Mouse (Mus musculus) kidney, embryonic 14.5 days (tissue): Measurements from ENCODE around the gene Xab2. TPM values are rescaled to one million over a fixed set of nuclear protein-coding genes. Genes with fewer than 3 reads are reported as not detected.

Source experiments
- ATAC-seq: fragments of 200-750 bp; cut with Nextera tagmentation; 2 replicates; pipeline ENCODE4 v1.8.0; 2017; ENCODE audit warnings: moderate number of reproducible peaks, mild to moderate bottlenecking, moderate TSS enrichment, moderate library complexity; ENCODE audit not compliant: low FRiP score, low TSS enrichment
- H3K27ac ChIP-seq: fragments of 300-500 bp; sonication (generic); 2 replicates; pipeline ENCODE4 v1.5.1; 2014; ENCODE audit warnings: low read depth, mild to moderate bottlenecking, low read length, moderate library complexity, mixed read lengths
- H3K27me3 ChIP-seq: fragments of 300-500 bp; sonication (generic); 2 replicates; pipeline ENCODE4 v1.6.1; 2014; ENCODE audit warnings: mild to moderate bottlenecking, low read length; ENCODE audit not compliant: control insufficient read depth, insufficient read depth
- H3K36me3 ChIP-seq: fragments of 300-500 bp; sonication (generic); 2 replicates; pipeline ENCODE4 v1.6.1; 2014; ENCODE audit warnings: low read length, mixed read lengths; ENCODE audit not compliant: control insufficient read depth, insufficient read depth
- H3K4me1 ChIP-seq: fragments of 300-500 bp; sonication (generic); 2 replicates; pipeline ENCODE4 v1.6.1; 2014; ENCODE audit warnings: low read length, mixed read lengths; ENCODE audit not compliant: control insufficient read depth, insufficient read depth
- H3K4me2 ChIP-seq: fragments of 300-500 bp; sonication (generic); replicated peaks from 2 replicates; pipeline ENCODE4 v1.6.1; 2014; ENCODE audit warnings: low read depth, mild to moderate bottlenecking, low read length
- H3K4me3 ChIP-seq: fragments of 300-500 bp; sonication (generic); 2 replicates; pipeline ENCODE4 v1.5.1; 2014; ENCODE audit warnings: mild to moderate bottlenecking, low read length
- H3K9ac ChIP-seq: fragments of 300-500 bp; sonication (generic); 2 replicates; pipeline ENCODE4 v1.6.1; 2014; ENCODE audit warnings: low read depth, mild to moderate bottlenecking, low read length, moderate library complexity
- H3K9me3 ChIP-seq: fragments of 300-500 bp; sonication (generic); 2 replicates; pipeline ENCODE4 v1.6.1; 2016; ENCODE audit warnings: low read length; ENCODE audit not compliant: control insufficient read depth
- WGBS: fragments of 180-500 bp; shearing (Covaris S2); extraction: QIAGEN DNeasy Blood & Tissue Kit; methylation state at CpG from one replicate; pipeline ENCODE4 v1.1.7; 2014; 5-methylcytosine and 5-hydroxymethylcytosine counted together
- polyA plus RNA-seq: library from polyadenylated mRNA; unstranded; fragments of >200 nt; fragmentation: Nextera tagmentation; extraction: Ambion mirVana; gene quantifications from 2 replicates; pipeline ENCODE4 v1.2.1, GENCODE M21; 2014

Xab2 gene
- polyA plus RNA-seq, 1 experiment from 2014 or later, result 67.7 TPM

DNA sequence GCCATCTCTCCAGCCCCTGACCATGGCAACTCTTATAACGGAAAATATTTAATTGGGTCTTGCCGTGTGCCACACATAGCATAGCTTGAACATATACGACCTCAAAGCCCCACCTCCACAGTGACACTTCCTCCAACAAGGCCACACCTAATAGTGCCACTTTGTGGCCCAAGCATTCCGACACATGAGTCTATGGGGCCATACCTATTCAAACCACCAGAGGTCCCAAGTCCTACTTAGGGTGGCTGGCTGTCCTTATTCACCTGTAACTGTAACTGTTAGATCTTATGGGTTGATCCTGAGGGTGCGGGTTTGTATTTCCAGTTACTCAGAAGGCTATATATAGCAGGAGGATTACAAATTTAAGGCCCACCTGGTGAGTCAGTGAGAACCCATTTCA, 6.9 kb upstream of the Xab2 start:
- Histone ChIP-seq H3K36me3 (no peaks in the 10 kb centered on the region), H3K27me3 (no peaks in the 10 kb centered on the region; the same call in 1 of the 2 replicates), H3K27ac (no peak overlapping the region), H3K9ac (no peak overlapping the region), H3K4me2 (no peak overlapping the region), H3K4me1 (no peaks in the 10 kb centered on the region), H3K9me3 (no peaks in the 10 kb centered on the region), H3K4me3 (no peak overlapping the region)
- 22% methylated on average over 5 of the region's 5 CpGs for WGBS
- 0 out of 2 replicates have a peak, but pooled peaks have one; percentile 1 for ATAC-seq

- no peaks in the 10 kb centered on the region for H3K36me3 ChIP-seq
- H3K4me1 ChIP-seq, result 0 out of 2 replicates have a peak, but pooled peaks cover 4% of the 10 kb centered on the region
- H3K27ac ChIP-seq, result no peak overlapping the region
- H3K9ac ChIP-seq, result no peak overlapping the region
- ATAC-seq, result no peak
- H3K4me3 ChIP-seq, result no peak overlapping the region
- H3K27me3 ChIP-seq, result no peaks in the 10 kb centered on the region; the same call in 1 of the 2 replicates
- no peaks in the 10 kb centered on the region for H3K9me3 ChIP-seq
- no peak overlapping the region for H3K4me2 ChIP-seq
- WGBS, result 50% methylated on average over 5 of the region's 5 CpGs
Observed at GRCm38 (mm10) chr8:3626971-3627370, 5.9 kb upstream of the Xab2 start.

GRCm38 (mm10) chr8:3625445-3625844, 4.3 kb upstream of the Xab2 start, which contains the start of gene Pcp2:
TSS of gene Pcp2 (minus strand) at chr8:3625545.
- no peak for ATAC-seq
- no peak within 1 kb of the TSS for H3K4me3 ChIP-seq
- H3K9ac ChIP-seq, result no peak within 1 kb of the TSS
- H3K4me1 ChIP-seq, result 0 out of 2 replicates have a peak, but pooled peaks cover 5% of the 10 kb centered on the region
- no peak within 1 kb of the TSS for H3K4me2 ChIP-seq
- H3K27ac ChIP-seq, result no peak within 1 kb of the TSS
- no peaks in the 10 kb centered on the region; the same call in 1 of the 2 replicates for H3K27me3 ChIP-seq
- no peaks in the 10 kb centered on the region for H3K9me3 ChIP-seq
- WGBS, result 67% methylated on average over 1 of the region's 1 CpGs
- H3K36me3 ChIP-seq, result no peaks in the 10 kb centered on the region

GRCm38 (mm10) chr8:3622119-3622518, 1.0 kb upstream of the Xab2 start:
- Histone ChIP-seq H3K4me2 (peak overlapping the region; percentile 65), H3K36me3 (peaks cover 17% of the 10 kb centered on the region; the same call in 1 of the 2 replicates), H3K4me3 (peak overlapping the region; percentile 90), H3K9ac (peak overlapping the region; percentile 73; the same call in 1 of the 2 replicates), H3K27ac (no peak overlapping the region), H3K27me3 (no peaks in the 10 kb centered on the region), H3K4me1 (0 out of 2 replicates have a peak, but pooled peaks cover 8% of the 10 kb centered on the region), H3K9me3 (no peaks in the 10 kb centered on the region)
- 68% methylated on average over 8 of the region's 8 CpGs for WGBS
- no peak for ATAC-seq

DNA sequence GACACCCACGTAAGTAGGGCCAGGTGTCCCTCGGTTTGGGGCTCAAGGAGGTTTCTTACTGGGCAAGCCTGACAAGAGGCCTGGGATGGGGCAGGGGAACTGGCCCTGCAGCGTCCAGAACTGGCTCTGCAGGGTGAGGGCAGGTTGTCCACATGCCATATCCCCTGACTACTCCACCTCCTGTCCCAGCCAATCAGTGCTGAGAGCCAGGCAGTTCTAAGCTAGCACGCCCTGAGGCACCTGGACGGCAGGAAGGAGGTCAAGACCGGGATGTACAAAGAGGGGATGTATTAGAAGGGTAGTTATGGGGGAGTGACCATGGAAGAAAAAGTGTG, 11.3 kb downstream of the Xab2 start:
- Histone ChIP-seq H3K27ac (no peak overlapping the region), H3K4me3 (no peak overlapping the region), H3K9ac (no peak overlapping the region), H3K4me2 (no peak overlapping the region), H3K9me3 (no peaks in the 10 kb centered on the region), H3K36me3 (peaks cover 77% of the 10 kb centered on the region), H3K27me3 (no peaks in the 10 kb centered on the region), H3K4me1 (no peaks in the 10 kb centered on the region)
- WGBS, result 77% methylated on average over 6 of the region's 6 CpGs
- 0 out of 2 replicates have a peak, but pooled peaks have one; percentile 5 for ATAC-seq

GRCm38 (mm10) chr8:3609046-3609815, 11.9 kb downstream of the Xab2 start:
- H3K9ac ChIP-seq, result no peak overlapping the region
- H3K9me3 ChIP-seq, result no peaks in the 10 kb centered on the region
- H3K4me2 ChIP-seq, result no peak overlapping the region
- 65% methylated on average over 12 of the region's 12 CpGs for WGBS
- peaks cover 77% of the 10 kb centered on the region for H3K36me3 ChIP-seq
- H3K27ac ChIP-seq, result no peak overlapping the region
- H3K27me3 ChIP-seq, result no peaks in the 10 kb centered on the region
- H3K4me1 ChIP-seq, result no peaks in the 10 kb centered on the region
- no peak for ATAC-seq
- no peak overlapping the region for H3K4me3 ChIP-seq

DNA sequence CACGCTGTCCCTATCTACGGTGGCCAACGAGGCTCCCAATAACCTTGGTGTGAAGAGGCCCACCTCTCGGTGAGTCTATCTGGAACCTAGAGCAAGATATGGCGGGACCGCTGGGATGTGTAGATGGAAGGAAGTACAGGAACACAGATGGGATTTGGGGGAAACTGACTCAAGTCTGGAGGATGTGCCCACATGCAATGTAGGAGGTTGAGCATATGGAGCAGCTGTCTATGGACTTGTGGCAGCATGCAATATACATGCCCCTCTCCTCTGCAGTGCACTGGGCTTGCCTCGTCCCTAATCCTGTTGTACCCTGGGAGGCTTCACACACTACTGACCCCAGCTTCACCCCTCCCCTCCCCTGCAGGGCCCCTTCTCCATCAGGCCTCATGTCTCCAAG, 13.3 kb downstream of the Xab2 start:
- Histone ChIP-seq H3K4me3 (no peak overlapping the region), H3K27me3 (no peaks in the 10 kb centered on the region), H3K36me3 (peaks cover 73% of the 10 kb centered on the region), H3K9ac (no peak overlapping the region), H3K9me3 (no peaks in the 10 kb centered on the region), H3K4me2 (no peak overlapping the region), H3K4me1 (no peaks in the 10 kb centered on the region), H3K27ac (no peak overlapping the region)
- WGBS, result 89% methylated on average over 7 of the region's 7 CpGs
- ATAC-seq, result no peak

- no peaks in the 10 kb centered on the region for H3K9me3 ChIP-seq
- WGBS, result 78% methylated on average over 16 of the region's 16 CpGs
- no peak overlapping the region for H3K4me3 ChIP-seq
- peak; percentile 37; the same call in 1 of the 2 replicates for ATAC-seq
- no peak overlapping the region for H3K27ac ChIP-seq
- H3K9ac ChIP-seq, result no peak overlapping the region
- no peaks in the 10 kb centered on the region for H3K4me1 ChIP-seq
- H3K36me3 ChIP-seq, result peaks cover 69% of the 10 kb centered on the region
- no peaks in the 10 kb centered on the region for H3K27me3 ChIP-seq
- no peak overlapping the region for H3K4me2 ChIP-seq
Observed at GRCm38 (mm10) chr8:3606593-3606992, 14.5 kb downstream of the Xab2 start.

GRCm38 (mm10) chr8:3603439-3603838, 17.7 kb downstream of the Xab2 start:
- no peaks in the 10 kb centered on the region for H3K4me1 ChIP-seq
- H3K27me3 ChIP-seq, result no peaks in the 10 kb centered on the region
- H3K4me2 ChIP-seq, result no peak overlapping the region
- 77% methylated on average over 13 of the region's 13 CpGs for WGBS
- no peak overlapping the region for H3K9ac ChIP-seq
- no peak for ATAC-seq
- H3K36me3 ChIP-seq, result peaks cover 40% of the 10 kb centered on the region
- no peaks in the 10 kb centered on the region for H3K9me3 ChIP-seq
- H3K27ac ChIP-seq, result no peak overlapping the region
- no peak overlapping the region for H3K4me3 ChIP-seq
